Mouse (Mus musculus): ENCODE measurements at regions not wholly inside any gene's neighbourhood (a gene's known extent, or its start where the extent isn't known, plus 50 kb on each side); places are given as distances from the start of the nearest gene placed in this dataset.
A peak's percentile ranks its signal among the peaks of the same experiment; 100 is the strongest.

GRCm38 (mm10) chr3:104712711-104713110 is 68.1 kb upstream of the Ppm1j start:
- 75% methylated on average over 3 of the region's 3 CpGs for WGBS
- H3K4me3 ChIP-seq (ENCODE audit: low read depth, low read length) = no peak overlapping the region
- H3K36me3 ChIP-seq (ENCODE audit: control insufficient read depth, insufficient read depth, low read length) = no peaks in the 10 kb centered on the region
- no peak overlapping the region for H3K4me2 ChIP-seq (ENCODE audit: low read depth, low read length, severe bottlenecking)
- no peak overlapping the region for H3K9ac ChIP-seq (ENCODE audit: low read length)
- H3K27ac ChIP-seq (ENCODE audit: low read depth, low read length) = no peak overlapping the region
- no peak for ATAC-seq (replicated peaks; ENCODE audit: low FRiP score)
- H3K9me3 ChIP-seq (ENCODE audit: control insufficient read depth, low read length) = no peaks in the 10 kb centered on the region
- H3K27me3 ChIP-seq (ENCODE audit: control insufficient read depth, insufficient read depth, low read length) = no peaks in the 10 kb centered on the region
- H3K4me1 ChIP-seq (replicated peaks; ENCODE audit: control insufficient read depth, insufficient read depth, low read length) = 0 out of 2 replicates have a peak, but pooled peaks cover 2% of the 10 kb centered on the region
- DNase-seq (ENCODE audit: low spot score) = peak; percentile 39

- Histone ChIP-seq H3K27ac (ENCODE audit: low read depth, low read length) (no peak overlapping the region), H3K27me3 (ENCODE audit: control insufficient read depth, insufficient read depth, low read length) (no peaks in the 10 kb centered on the region), H3K4me2 (ENCODE audit: low read depth, low read length, severe bottlenecking) (peak overlapping the region; percentile 33; the same call in 1 of the 2 replicates), H3K9ac (ENCODE audit: low read length) (peak overlapping the region; percentile 12; the same call in 1 of the 2 replicates), H3K9me3 (ENCODE audit: control insufficient read depth, low read length) (no peaks in the 10 kb centered on the region), H3K4me3 (ENCODE audit: low read depth, low read length) (no peak overlapping the region), H3K36me3 (ENCODE audit: control insufficient read depth, insufficient read depth, low read length) (no peaks in the 10 kb centered on the region), H3K4me1 (replicated peaks; ENCODE audit: control insufficient read depth, insufficient read depth, low read length) (0 out of 2 replicates have a peak, but pooled peaks cover 2% of the 10 kb centered on the region)
- 31% methylated on average over 8 of the region's 8 CpGs for WGBS
- DNase-seq (ENCODE audit: low spot score) (peak; percentile 85), ATAC-seq (replicated peaks; ENCODE audit: low FRiP score) (peak; percentile 71)
Measured at GRCm38 (mm10) chr3:104713836-104714631, 66.8 kb upstream of the Ppm1j start.

DNA sequence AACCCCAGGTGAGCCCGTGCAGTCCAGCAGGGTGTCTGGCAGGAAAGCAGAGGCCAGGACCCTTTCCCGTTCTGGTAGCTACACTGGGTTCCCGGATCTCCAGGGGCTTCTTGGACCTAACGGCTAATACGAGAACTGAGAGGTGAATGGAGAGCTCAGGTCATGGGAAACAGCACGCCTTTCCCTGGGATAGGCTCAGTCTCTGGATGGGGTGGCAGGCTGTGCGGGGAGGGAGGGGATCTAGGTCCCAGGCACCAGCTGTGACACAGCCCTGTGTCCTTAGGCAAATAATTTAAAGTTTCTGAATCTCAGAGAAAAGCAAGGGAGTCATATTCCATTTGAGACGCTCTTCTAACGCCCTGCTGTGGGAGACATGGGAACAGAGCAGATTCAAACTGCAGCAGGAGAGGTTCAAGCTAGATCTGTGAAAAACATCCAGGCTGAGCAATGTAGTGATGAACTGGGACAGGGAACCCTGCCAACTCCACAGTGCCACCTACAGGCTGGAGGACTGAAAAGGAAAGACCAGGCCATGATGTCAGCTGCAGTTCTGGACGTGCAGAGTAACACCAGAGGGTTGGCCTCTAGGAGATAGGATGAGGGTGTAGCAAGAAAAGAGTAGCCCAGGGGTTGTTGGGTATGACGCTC is 66.1 kb upstream of the Ppm1j start:
- DNase-seq (ENCODE audit: low spot score) = peak; percentile 83
- Histone ChIP-seq H3K36me3 (ENCODE audit: control insufficient read depth, insufficient read depth, low read length) (no peaks in the 10 kb centered on the region), H3K27me3 (ENCODE audit: control insufficient read depth, insufficient read depth, low read length) (no peaks in the 10 kb centered on the region), H3K4me1 (replicated peaks; ENCODE audit: control insufficient read depth, insufficient read depth, low read length) (0 out of 2 replicates have a peak, but pooled peaks cover 2% of the 10 kb centered on the region), H3K4me3 (ENCODE audit: low read depth, low read length) (no peak overlapping the region), H3K9ac (ENCODE audit: low read length) (peak overlapping the region; percentile 12; the same call in 1 of the 2 replicates), H3K27ac (ENCODE audit: low read depth, low read length) (no peak overlapping the region), H3K9me3 (ENCODE audit: control insufficient read depth, low read length) (no peaks in the 10 kb centered on the region), H3K4me2 (ENCODE audit: low read depth, low read length, severe bottlenecking) (peak overlapping the region; percentile 33; the same call in 1 of the 2 replicates)
- 54% methylated on average over 11 of the region's 11 CpGs for WGBS
- no peak; the same call in 1 of the 2 replicates for ATAC-seq (replicated peaks; ENCODE audit: low FRiP score)
